Mouse (Mus musculus) ES-E14 (cell line): ENCODE data around the gene Srd5a1.

ENCODE experiments used
- HCFC1 ChIP-seq: IDR thresholded peaks from 2 replicates; pipeline ENCODE4 v1.6.1; 2012; ENCODE audit warnings: low read length, inconsistent platforms, borderline replicate concordance; ENCODE audit not compliant: insufficient read depth
- MAFK ChIP-seq: IDR thresholded peaks from 2 replicates; pipeline ENCODE4 v1.6.1; 2014; ENCODE audit warnings: mild to moderate bottlenecking, low read depth, low read length, inconsistent platforms; ENCODE audit not compliant: insufficient read depth

DNA sequence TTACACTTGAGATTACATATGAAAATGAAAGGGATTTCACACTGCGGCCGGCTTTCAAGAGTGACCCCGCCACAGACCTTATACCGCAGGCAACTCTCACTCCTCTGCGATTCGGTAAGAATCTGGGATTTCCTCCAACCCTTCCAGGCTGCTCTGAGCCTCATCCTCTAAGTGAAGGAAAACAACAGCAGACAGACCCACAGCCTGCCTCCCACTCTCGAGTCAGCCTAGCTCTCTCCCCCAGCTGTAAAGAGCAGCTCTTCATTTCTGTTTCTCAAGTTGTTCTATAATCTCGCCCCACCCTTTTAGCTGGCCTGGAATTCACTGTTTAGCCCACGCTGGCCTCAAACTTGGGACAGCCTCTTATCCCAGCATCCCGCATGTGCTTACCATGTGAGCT is 69.5 kb downstream of the Srd5a1 start:
- no peak for TF ChIP-seq HCFC1
- no peak for TF ChIP-seq MAFK
